Mouse (Mus musculus) C2C12 (cell line): ENCODE data around the gene Aak1.

Source experiments
- CEBPB ChIP-seq: IDR thresholded peaks from one replicate; pipeline ENCODE4 v1.6.1; 2011; ENCODE audit warnings: low read depth, mild to moderate bottlenecking, control low read depth, moderate library complexity
- CTCF ChIP-seq: IDR thresholded peaks from one replicate; pipeline ENCODE4 v1.5.1; 2011; ENCODE audit not compliant: control insufficient read depth, insufficient read depth, insufficient read length
- USF1 ChIP-seq: IDR thresholded peaks from one replicate; pipeline ENCODE4 v1.6.1; 2011; ENCODE audit warnings: low read depth, mild to moderate bottlenecking, control low read depth, moderate library complexity

DNA sequence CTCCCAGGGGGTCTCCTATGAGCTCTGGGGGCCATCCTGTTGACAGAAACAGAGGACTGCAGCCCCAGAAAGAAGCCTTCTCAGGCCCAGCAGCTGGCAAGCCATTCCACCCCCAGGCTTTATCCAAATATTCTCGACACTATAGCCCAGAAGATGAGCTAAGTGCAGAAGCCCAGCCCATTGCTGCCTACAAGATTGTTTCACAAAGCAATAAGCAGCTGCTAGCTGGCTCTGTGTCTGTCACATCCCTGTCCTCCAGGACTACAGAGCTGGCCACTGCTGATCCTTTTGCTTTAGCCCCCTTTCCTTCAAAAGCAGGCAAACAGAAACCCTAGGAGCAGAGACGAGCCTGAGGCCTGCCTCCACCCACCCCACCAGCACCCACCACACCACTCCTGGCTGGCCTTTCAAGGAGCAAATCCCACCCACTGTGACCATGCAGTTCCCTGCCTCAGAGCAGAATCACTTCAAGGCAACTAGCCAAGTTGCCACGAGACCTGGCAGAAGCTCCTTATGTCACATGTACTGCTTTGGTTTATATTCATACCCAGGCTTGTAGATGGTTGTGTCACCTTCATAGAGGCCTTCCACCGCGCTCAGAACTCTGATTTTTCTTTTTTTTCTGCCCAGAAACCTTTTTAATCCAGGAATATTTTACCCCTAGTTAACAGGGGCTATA is 147.5 kb downstream of the Aak1 start:
- no peak for TF ChIP-seq CTCF
- no peak for TF ChIP-seq USF1
- no peak for TF ChIP-seq CEBPB
